Mouse (Mus musculus) embryonic fibroblast, embryonic 13.5 days (primary cell): Measurements from ENCODE around the gene Ifitm2.

Experiments
- CTCF ChIP-seq: IDR thresholded peaks from 2 replicates; pipeline ENCODE4 v1.5.1; 2011; ENCODE audit warnings: mild to moderate bottlenecking, control low read depth, low read length, moderate library complexity, borderline replicate concordance; ENCODE audit not compliant: insufficient read depth
- POLR2A ChIP-seq: IDR thresholded peaks from 2 replicates; pipeline ENCODE4 v1.6.1; 2011; ENCODE audit warnings: low read depth, mild to moderate bottlenecking, control low read depth, low read length, moderate library complexity

DNA sequence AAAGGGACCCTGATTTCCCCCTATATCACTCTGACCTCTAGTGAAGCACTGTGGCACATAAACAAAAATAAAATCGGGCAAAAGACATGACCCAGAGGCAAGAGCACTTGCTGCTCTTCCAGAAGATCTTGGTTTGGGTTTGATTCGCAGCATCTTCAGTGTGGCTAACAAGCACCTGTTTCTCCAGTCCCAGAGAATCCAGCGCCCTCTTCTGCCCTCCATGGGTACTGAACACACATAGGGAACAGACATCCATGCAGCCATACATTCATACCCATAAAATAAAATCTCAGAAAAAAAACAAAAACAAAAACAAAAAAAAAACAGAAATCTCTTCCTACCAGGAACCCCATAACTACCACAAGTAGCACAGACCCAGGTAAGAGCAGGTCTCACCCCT is 17.4 kb downstream of the Ifitm2 start:
- TF ChIP-seq POLR2A (no peak), CTCF (no peak)
